Mouse (Mus musculus) forebrain, embryonic 14.5 days (tissue): ENCODE data around the gene Rbfox3. TPM values are rescaled to one million over a fixed set of nuclear protein-coding genes. Genes with fewer than 3 reads are reported as not detected.

Source experiments
- microRNA-seq: library from miRNA; unstranded; fragments of <30 nt; microRNA quantifications from one replicate; pipeline ENCODE4, GENCODE M21; 2016
- polyA plus RNA-seq: library from polyadenylated mRNA; unstranded; fragments of >200 nt; fragmentation: Nextera tagmentation; extraction: Ambion mirVana; gene quantifications from 2 replicates; pipeline ENCODE4 v1.2.1, GENCODE M21; 2014

The Rbfox3 gene
- polyA plus RNA-seq, 1 experiment from 2014 or later: 28.2 TPM

Small RNAs within 50 kb of the gene (microRNA-seq; reads per million reads assigned to microRNA genes)
- gene Gm25040: not detected

Other genes with a start within 250 kb of the Rbfox3 start
- gene Enpp7, start 76.6 kb upstream of the Rbfox3 start, polyA plus RNA-seq: not detected in 2 replicates
- 19.2 and 22.1 TPM in 2 replicates for gene Cbx2, start 111.4 kb upstream of the Rbfox3 start, polyA plus RNA-seq
- 12.8 and 15.0 TPM in 2 replicates for gene Cbx8, start 129.4 kb upstream of the Rbfox3 start, polyA plus RNA-seq
- gene Cbx4, start 174.6 kb upstream of the Rbfox3 start, polyA plus RNA-seq: 9.3 and 14.5 TPM in 2 replicates